Mouse (Mus musculus): ENCODE measurements around the gene Slc25a31. TPM values are rescaled to one million over a fixed set of nuclear protein-coding genes. Genes with fewer than 3 reads are reported as not detected.

The Slc25a31 gene
- total RNA-seq (2023), result not detected

DNA sequence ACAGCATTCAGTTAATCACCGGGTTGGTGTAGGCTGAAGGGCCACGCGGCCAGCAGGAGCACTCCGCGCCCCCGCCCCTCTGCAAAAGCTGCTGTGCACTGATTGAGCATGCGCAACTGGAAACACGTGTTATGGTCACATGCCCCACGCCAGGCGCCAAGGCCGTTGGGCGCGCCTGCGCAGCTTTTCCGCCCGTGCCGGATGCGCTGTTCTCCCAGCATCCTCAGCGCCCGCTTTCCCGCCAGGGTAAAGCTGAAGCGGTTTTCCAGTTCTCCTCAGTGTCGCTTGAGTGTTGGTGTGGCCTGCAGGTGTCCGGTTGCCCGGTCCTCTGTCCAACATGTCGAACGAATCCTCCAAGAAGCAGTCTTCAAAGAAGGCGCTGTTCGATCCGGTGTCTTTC, at the start of gene Slc25a31:
Gene Slc25a31, plus strand, starts transcription at position 201 of the 400 bp plus-strand sequence.

DNA sequence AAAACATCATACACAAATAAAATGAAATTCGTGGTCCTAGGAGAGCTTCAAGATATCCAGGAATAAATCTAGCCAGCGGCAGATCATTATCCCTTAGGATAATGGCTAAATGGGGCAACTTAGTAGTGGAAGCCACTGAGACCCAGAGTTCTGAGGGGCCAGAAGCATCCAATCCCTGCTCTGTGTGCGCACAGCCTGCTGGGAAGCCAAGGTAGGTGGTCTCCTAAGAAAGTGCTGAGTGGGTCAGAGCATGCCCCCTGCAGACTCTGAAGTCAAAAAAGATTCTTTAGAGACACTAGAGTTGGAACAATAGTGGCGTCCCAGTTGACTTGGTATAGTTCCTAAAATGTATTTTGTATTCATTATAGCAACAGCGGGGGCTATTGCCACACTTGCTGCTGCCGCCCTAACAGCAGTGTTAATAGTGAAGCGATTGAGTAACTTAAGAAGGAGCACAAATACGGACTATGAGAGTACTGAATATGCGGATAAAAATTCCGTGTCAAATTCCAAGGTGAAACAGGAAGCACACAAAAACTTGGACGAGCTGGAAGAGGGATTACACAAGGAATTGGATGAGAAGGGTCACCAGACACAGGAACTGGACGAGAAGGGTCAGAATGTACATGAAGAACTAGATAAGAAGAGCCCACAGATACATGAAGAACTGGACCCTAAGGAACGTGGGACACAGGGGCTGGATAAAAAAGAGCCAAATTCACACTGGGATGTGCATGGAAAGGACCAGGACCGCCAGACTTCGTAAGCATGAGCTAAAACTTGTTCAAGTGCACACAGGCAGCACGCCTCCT, 35.6 kb downstream of the Slc25a31 start, which contains the start of gene Hspa4l:
Gene Hspa4l, plus strand, starts transcription at position 472 of the 812 bp plus-strand sequence.

Other genes starting within 250 kb of the Slc25a31 start
- 1 to 10 TPM in 1 of 2 experiments, under 1 TPM in 1; 0.64 to 1.0 TPM for gene Intu, start 177.6 kb upstream of the Slc25a31 start, total RNA-seq (2023)
- 10 to 100 TPM; 28.7 to 34.5 TPM for gene Hspa4l, start 35.6 kb downstream of the Slc25a31 start, total RNA-seq (2023)
- 10 to 100 TPM; 36.1 to 39.6 TPM for gene Plk4, start 91.2 kb downstream of the Slc25a31 start, total RNA-seq (2023)
- gene Mfsd8, start 138.0 kb downstream of the Slc25a31 start, total RNA-seq (2023), result 10 to 100 TPM in 1 of 2 experiments, 1 to 10 TPM in 1; 8.9 to 11.0 TPM
- 1 to 10 TPM; 5.1 to 5.4 TPM for gene Abhd18, start 138.1 kb downstream of the Slc25a31 start, total RNA-seq (2023)
- not detected for gene 1700034I23Rik, start 193.7 kb downstream of the Slc25a31 start, total RNA-seq (2023)
- gene Larp1b, start 241.0 kb downstream of the Slc25a31 start, total RNA-seq (2023), result 10 to 100 TPM; 18.9 to 24.3 TPM